Comparison of ENCODE assay signal across 13 mouse cellular contexts in the genomic region with DNA sequence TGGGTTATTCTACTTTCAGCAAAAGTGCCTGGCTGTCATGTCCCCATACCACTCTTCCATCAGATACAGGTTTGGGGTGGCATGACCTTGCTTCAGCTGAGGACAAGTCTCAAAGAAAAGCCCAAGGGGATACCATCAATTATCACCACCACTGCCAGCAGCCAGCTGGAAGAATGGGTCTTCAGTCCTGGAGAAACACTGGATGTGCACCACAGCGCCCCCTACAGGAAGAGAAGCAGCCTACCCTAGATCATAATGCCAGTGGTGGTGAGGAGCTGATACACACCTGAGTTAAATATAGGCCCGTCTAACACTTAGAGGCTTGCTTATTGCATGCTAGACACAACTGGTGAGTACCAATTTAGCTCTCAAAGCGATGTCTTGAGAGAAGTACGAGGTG. TPM values are rescaled to one million over a fixed set of nuclear protein-coding genes. Genes with fewer than 3 reads are reported as not detected.
DNase-seq lines count a peak whose midpoint lies in the region; TF ChIP-seq lines count a peak whose summit lies in the region.
"Had no signal": no experiment of that assay in that cellular context is flagged by ENCODE, and none has a peak within 500 bp of the region (broad histone marks: within the 10 kb centered on the region; RNA-seq: fewer than 3 reads in every experiment).

No protein-coding gene starts in this region.

- no peak for DNase-seq in layer of hippocampus, adult 2 months (ENCODE audit: low spot score in 2 of 2)
- DNase-seq in layer of hippocampus, postnatal 14 days (ENCODE audit: low spot score in 2 of 2), result no peak
- peak; percentile 22 for DNase-seq in thymus, postnatal 4 days
- no peak for DNase-seq in thymus, postnatal 10 days (ENCODE audit: low spot score in 2 of 2)
- peak; percentile 36 for DNase-seq in c-Kit-positive CD71-positive TER-119-negative erythroid progenitor cells, embryonic 14.5 days (ENCODE audit: low read depth)
- DNase-seq in frontal cortex, postnatal 14 days (ENCODE audit: low spot score in 2 of 2), result no peak
- DNase-seq in spleen, postnatal 14 days (ENCODE audit: low spot score in 2 of 2), result no peak
- DNase-seq: adrenal gland, adult 8-10 months; gastrocnemius, postnatal 25 days; heart, postnatal 4 days had no signal

- H3K4me3 ChIP-seq in layer of hippocampus, adult 2 months, result no peak overlapping the region
- H3K4me3 ChIP-seq: forebrain, embryonic 10.5 days; midbrain, embryonic 13.5 days had no signal

- peak overlapping the region; percentile 53; the same call in 1 of the 2 replicates for H3K27ac ChIP-seq in layer of hippocampus, adult 2 months
- H3K27ac ChIP-seq: forebrain, embryonic 10.5 days; midbrain, embryonic 13.5 days had no signal

- peak; percentile 69 for TF ChIP-seq CTCF in layer of hippocampus, adult 2 months (conservative IDR thresholded peaks at IDR 0.05)

RNA-seq across cellular contexts. Expression of gene Meltf, which starts 26.7 kb away (rescaled TPM):
- under 1 TPM; 0.20 to 0.29 TPM for total RNA-seq in layer of hippocampus, adult 2 months (2021)
- under 1 TPM; 0.18 to 0.21 TPM for total RNA-seq in layer of hippocampus, postnatal 14 days (2021)
- total RNA-seq: adrenal gland, adult 8-10 months; gastrocnemius, postnatal 25 days; neutrophil, adult 5-6 weeks had no signal

RNA-seq across cellular contexts. Expression of gene Pigz, which starts 28.3 kb away (rescaled TPM):
- total RNA-seq in layer of hippocampus, adult 2 months (2021), result 10 to 100 TPM; 11.9 to 15.6 TPM
- 10 to 100 TPM; 10.5 to 13.1 TPM for total RNA-seq in layer of hippocampus, postnatal 14 days (2021)
- total RNA-seq: neutrophil, adult 5-6 weeks had no signal

RNA-seq across cellular contexts. Expression of gene 0610012G03Rik, which starts 43.0 kb away (rescaled TPM):
- 10 to 100 TPM; 37.6 to 42.1 TPM for total RNA-seq in layer of hippocampus, adult 2 months (2021)
- 10 to 100 TPM; 49.5 to 50.8 TPM for total RNA-seq in layer of hippocampus, postnatal 14 days (2021)

RNA-seq across cellular contexts. Expression of gene Ncbp2, which starts 43.0 kb away (rescaled TPM):
- total RNA-seq in layer of hippocampus, adult 2 months (2021), result 10 to 100 TPM; 49.5 to 52.3 TPM
- total RNA-seq in layer of hippocampus, postnatal 14 days (2021), result 10 to 100 TPM; 47.8 to 52.5 TPM

Comparison
In these comparisons a context has a peak if more than half of its experiments do, and no peak if none do; other contexts are left out.
1. DNase-seq: peak in thymus, postnatal 4 days (single experiment) and c-Kit-positive CD71-positive TER-119-negative erythroid progenitor cells, embryonic 14.5 days (single experiment); none in layer of hippocampus, adult 2 months (0 of 2), layer of hippocampus, postnatal 14 days (0 of 2), thymus, postnatal 10 days (0 of 2), frontal cortex, postnatal 14 days (0 of 2) and spleen, postnatal 14 days (0 of 2).